Comparison of ENCODE assay signal across 27 mouse cellular contexts in genomic region chr14:58788190-58788945, GRCm38 (mm10).
DNase-seq lines count a peak whose midpoint lies in the region; ATAC-seq lines count a peak whose summit lies in the region.
"Had no signal": no experiment of that assay in that cellular context is flagged by ENCODE, and none has a peak within 500 bp of the region (broad histone marks: within the 10 kb centered on the region; RNA-seq: fewer than 3 reads in every experiment).

No protein-coding gene starts in this region.

- peaks cover 8% of the 10 kb centered on the region; the same call in 1 of the 2 replicates for H3K4me1 ChIP-seq in lung, embryonic 15.5 days
- H3K4me1 ChIP-seq: heart, embryonic 15.5 days; stomach, embryonic 15.5 days had no signal

- WGBS in lung, embryonic 15.5 days: 50% methylated on average over 10 of the region's 10 CpGs

- DNase-seq in heart, adult 11 months: peak; percentile 86
- DNase-seq in heart, postnatal 10 days: no peak
- DNase-seq in lung, postnatal 10 days: no peak
- DNase-seq in Muller cell, postnatal 12 days (ENCODE audit: inconsistent ontology term): peak; percentile 78
- DNase-seq in brain, adult 2 months (ENCODE audit: low read depth, low spot score): peak; percentile 6
- DNase-seq in right cerebral cortex, adult 18-20 months: no peak
- DNase-seq: adrenal gland, adult 2 months; cerebellum, adult 11-12 months; gastrocnemius, postnatal 36 days; kidney, adult 9 months; kidney, postnatal 10 days; layer of hippocampus, postnatal 36 days; left cerebral cortex, postnatal 4 days; midbrain, embryonic 14.5 days; right cerebral cortex, postnatal 14 days; thymus, postnatal 14 days had no signal

- H3K4me3 ChIP-seq in lung, embryonic 15.5 days: no peak overlapping the region
- H3K4me3 ChIP-seq: heart, embryonic 10.5 days; heart, embryonic 15.5 days; stomach, embryonic 15.5 days had no signal

- ATAC-seq in lung, embryonic 15.5 days (ENCODE audit: borderline replicate concordance, extremely low read depth, low FRiP score, low TSS enrichment): no peak
- ATAC-seq: activated CD4-positive, CD25-positive, alpha-beta regulatory T cell, adult 4 months; CD4-positive, CD25-positive, alpha-beta regulatory T cell, adult 4 months; forebrain, embryonic 14.5 days; intestine, postnatal 0 days had no signal

- no peaks in the 10 kb centered on the region for H3K36me3 ChIP-seq in lung, embryonic 15.5 days
- H3K36me3 ChIP-seq: heart, embryonic 10.5 days; heart, embryonic 15.5 days; stomach, embryonic 15.5 days had no signal

- intact Hi-C loops in heart, postnatal 10 days (cut with DNase I): no loop called here

- no peaks in the 10 kb centered on the region for H3K9me3 ChIP-seq in lung, embryonic 15.5 days
- H3K9me3 ChIP-seq: heart, embryonic 10.5 days; heart, embryonic 15.5 days; stomach, embryonic 15.5 days had no signal

- no peak overlapping the region for H3K9ac ChIP-seq in lung, embryonic 15.5 days
- H3K9ac ChIP-seq: heart, embryonic 15.5 days; hindbrain, embryonic 14.5 days; liver, embryonic 14.5 days; stomach, embryonic 15.5 days had no signal

- H3K27me3 ChIP-seq in lung, embryonic 15.5 days: no peaks in the 10 kb centered on the region
- H3K27me3 ChIP-seq: heart, embryonic 15.5 days; stomach, embryonic 15.5 days had no signal

- 0 out of 2 replicates have a peak overlapping the region, but pooled peaks have one; percentile 2 for H3K27ac ChIP-seq in lung, embryonic 15.5 days
- H3K27ac ChIP-seq: heart, embryonic 10.5 days; heart, embryonic 15.5 days; hindbrain, embryonic 14.5 days; liver, embryonic 14.5 days; macrophage; stomach, embryonic 15.5 days had no signal

- H3K4me2 ChIP-seq in lung, embryonic 15.5 days: no peak overlapping the region
- H3K4me2 ChIP-seq: heart, embryonic 15.5 days; hindbrain, embryonic 14.5 days; stomach, embryonic 15.5 days had no signal

Comparison
In these comparisons a context has a peak if more than half of its experiments do, and no peak if none do; other contexts are left out.
1. DNase-seq: peak in heart, adult 11 months (single experiment), Muller cell, postnatal 12 days (single experiment) and brain, adult 2 months (single experiment); none in heart, postnatal 10 days (0 of 2), lung, postnatal 10 days (single experiment) and right cerebral cortex, adult 18-20 months (single experiment).